Mouse (Mus musculus) liver, embryonic 14.5 days (tissue): ENCODE measurements around the gene Cx3cl1.

Source experiments
- CTCF ChIP-seq: IDR thresholded peaks from 2 replicates; pipeline ENCODE4 v1.5.1; 2016; ENCODE audit warnings: antibody characterized with exemption, low read depth, control low read depth
- EP300 ChIP-seq: IDR thresholded peaks from 2 replicates; pipeline ENCODE4 v1.6.1; 2016; ENCODE audit warnings: antibody characterized with exemption, low read depth

GRCm38 (mm10) chr8:94814556-94814955 is 42.7 kb downstream of the Cx3cl1 start:
- TF ChIP-seq CTCF: peak; percentile 73
- TF ChIP-seq EP300: no peak
